Mouse (Mus musculus): ENCODE data around the gene Srsf10.

Srsf10 gene

DNA sequence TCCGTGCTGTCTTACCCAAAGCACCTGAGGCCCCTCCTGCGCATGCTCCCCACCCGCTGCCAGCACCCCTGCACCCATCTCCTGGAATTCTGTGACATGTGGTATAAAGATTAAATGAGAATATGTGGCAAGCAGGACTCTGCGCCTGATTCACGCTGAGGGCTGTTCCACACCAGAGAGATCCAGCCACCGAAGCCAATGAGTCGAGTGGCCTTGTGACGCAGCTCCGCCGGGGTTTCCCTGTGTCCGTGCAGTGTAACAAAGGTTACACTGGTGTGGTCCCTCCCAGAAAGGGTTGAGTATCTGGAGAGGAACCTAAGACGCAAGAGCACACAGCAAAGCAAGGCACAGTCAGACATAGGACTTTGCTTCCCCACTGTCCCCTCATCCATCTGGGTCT is 30.1 kb downstream of the Srsf10 start:
- no peak for DNase-seq

DNA sequence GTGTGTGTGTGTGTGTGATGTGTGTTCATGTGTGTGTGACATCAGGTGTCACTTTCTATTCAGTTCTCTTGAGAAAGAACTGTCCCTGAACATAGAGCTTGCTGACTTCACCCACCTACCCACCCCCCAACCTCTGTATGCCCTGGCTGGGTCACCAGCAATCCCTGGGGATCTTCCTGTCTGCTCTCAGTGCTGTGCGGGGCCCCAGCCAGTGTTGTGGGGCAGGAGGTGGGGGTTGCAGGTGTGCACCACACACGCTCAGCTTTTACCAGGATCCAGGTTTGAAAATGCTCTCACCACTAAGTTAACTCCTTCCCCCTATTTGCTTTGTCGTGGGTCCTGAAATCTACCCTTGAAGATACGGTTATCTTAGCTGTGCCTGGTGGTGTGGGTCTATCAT is 30.6 kb downstream of the Srsf10 start:
- DNase-seq: no peak

DNA sequence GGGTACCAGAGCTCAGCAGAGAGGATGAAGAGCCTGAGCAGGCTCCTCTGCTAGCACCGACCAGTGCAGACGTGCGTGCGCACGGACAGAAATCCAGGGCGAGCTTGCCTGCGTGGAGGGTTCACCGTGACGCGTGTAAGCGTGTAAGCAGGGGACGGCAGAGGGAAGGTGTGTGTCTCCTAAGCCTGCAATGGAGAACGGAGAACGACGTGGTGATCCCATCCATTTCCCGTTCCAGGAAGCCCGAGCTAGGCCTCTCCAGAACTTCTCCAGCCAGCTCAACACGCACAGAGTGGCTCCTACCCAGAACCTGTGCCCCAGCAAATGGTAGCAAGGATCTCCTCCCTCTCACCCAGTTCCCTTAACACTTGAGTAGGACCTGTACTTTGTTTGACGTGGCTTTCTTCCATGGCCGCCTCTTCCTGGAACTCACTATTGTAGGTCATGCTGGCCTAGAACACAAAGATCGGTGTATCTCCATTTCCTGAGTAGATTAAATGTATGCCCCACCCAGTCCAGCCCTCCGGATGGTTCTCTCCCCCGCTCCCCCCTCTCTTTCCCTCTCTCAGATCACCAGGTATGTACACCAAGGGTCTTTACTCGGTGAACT is 33.0 kb downstream of the Srsf10 start:
- no peak for DNase-seq

DNA sequence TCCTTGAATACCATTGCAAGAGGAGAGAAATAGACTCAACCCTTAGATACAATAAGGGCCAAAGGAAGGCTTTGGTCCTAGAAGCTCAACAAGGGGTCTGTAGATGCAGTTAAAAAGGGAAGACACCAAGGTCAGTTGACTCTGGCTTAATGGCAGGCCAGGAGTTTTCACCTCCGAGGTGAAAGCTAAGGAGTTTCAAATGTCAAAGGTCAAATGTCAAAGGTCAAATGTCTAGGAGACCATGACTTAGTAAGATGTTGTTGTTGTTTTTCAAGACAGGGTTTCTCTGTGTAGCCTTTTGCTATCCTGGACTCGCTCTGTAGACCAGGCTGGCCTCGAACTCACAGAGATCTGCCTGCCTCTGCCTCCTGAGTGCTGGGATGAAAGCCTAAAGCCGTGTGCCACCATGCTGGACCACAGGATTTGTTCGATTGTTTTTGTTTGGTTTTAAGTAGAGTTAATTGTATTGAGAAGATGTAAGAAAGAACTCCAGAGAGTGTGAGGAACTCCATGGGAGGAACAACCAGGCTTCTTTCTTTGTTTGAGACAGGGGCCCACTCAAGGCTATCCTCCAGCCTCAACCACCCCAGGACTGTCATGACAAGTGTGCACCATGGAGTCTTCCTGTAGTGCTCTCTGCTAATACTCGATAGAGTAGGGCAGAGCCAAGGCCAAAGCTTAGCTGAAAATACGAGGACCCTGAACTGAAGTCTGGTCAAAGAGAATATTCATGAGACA is 33.8 kb downstream of the Srsf10 start:
- no peak for DNase-seq

DNA sequence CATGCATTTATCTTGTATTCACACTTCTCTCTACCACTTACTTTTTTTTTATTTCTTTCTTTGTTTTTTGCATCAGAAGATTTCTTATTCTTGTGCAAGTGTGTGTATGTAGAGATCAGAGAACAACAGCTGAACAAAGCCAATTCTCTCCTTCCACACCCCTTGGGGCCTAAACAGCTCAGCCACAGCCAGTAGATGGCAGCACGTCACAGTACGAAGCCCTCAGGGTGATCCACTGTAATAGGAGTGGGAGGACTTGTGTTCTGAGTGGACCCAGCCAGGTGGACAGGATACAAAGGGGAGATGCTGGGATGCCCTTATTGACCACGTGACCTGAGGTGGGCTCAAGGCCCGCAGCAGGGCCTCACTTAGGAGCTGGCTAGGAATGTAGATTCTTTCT is 34.3 kb downstream of the Srsf10 start:
- DNase-seq: peak; percentile 81

DNA sequence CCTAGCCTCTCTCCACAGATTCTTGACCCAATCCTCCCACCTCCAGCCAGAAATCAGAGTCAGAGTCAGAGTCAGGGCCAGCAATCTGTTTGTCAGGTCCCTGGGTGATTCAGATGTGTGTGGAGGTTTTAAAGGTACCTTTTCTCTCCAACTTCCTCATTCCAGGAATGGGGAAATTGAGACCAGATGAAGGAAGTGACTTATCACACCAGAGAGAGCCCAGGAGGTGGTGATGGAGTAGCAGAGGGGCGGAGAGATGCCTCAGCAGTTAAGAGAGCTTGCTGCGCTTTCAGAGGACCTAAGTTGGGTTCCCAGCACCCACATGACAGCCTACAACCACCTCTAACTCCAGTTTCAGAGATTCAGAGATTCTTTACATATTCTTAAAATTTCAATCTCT is 36.0 kb downstream of the Srsf10 start:
- DNase-seq: no peak

DNA sequence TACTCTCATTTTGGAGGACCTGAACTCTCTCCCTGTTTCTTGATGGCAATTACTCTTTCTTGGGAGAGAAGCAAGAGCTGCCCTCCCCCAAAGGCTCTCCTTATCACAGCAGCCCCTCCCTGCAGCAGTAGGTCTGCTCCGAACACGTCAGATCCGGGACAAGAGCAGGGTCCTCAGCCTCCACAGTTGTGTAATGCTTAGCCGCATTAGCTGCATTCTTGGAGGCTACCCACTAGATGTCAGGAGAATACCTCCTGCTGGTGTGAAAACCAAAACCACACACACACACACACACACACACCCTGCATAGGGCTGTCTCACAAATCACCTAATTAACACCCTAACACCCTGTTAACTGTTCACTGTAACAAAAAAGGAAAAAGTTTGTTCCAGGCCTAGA is 37.3 kb downstream of the Srsf10 start:
- no peak for DNase-seq

DNA sequence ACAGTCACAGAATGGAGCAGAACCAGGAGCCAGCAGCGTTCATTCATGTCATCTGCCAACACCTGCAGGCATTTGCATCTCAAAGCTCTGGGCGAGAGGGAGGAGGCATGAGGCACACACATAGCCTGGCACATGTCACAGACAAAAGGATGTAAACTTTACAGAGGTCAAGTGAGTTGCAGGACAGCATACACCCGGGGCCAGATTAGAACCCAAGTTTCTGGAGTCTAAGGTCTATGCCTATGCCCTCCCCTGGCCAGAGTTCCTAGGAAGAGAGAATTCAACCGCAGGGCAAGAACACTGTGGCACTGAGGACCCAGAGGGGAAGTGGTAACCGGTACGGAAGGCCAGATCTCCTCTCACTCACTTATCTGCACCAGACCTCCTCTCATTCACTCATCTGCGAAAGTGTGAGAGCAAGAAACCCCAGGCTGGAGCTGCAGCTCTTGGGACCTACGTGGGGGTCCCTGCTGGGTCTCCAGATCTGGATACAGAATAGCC is 39.6 kb downstream of the Srsf10 start, which contains the start of gene Cnr2:
TSS of gene Cnr2 (plus strand) at position 324 of the 501 bp plus-strand sequence.
- DNase-seq: no peak

DNA sequence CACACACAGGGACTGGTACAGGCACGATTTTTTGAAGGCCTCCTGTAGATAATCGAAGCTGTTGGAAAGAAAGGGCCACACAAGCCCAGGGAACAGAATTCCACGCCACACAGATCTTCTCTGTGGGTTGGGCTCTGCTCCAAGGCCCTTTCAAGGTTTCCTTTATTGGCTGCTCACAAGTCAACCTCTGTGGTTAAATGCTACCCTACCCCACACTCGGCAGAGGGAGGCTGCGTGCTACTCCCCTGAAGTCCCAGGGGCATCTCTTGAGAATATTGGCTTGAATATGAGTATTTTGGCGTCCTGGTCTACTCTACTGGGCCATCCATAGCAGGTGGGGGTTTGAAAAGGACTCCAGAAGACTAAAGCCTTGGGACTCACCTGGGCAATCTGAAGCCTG is 40.6 kb downstream of the Srsf10 start:
- DNase-seq: no peak

DNA sequence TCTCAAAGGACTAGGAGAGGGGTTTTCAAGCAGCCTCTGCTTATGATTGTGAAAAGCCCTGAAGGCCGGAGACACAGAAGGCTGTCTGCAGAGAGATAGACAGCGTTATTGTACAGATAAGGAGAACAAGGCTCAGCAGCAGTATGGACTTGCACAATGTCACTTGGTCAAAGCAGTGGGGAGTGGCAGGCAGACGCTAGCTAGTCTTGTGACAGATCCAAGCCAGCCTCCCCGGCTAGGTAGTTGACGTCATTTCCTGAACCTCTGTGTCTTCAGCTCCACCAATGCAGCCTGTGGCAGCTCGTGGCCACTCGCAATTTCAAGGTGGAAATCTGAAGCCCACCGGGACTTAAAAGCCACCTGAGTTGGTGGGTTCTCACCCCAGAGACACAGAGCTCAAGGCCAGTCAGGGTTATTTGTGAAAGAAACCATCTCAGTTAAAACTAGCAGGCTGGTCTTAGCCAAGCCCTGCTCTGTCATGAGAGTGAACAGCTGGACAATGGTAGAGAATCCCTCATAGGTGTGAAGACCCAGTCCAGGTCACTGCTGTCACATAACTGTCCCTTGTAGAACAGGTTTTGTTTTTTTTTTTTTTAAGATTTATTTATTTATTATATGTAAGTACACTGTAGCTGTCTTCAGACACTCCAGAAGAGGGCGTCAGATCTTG is 43.0 kb downstream of the Srsf10 start:
- no peak for DNase-seq

DNA sequence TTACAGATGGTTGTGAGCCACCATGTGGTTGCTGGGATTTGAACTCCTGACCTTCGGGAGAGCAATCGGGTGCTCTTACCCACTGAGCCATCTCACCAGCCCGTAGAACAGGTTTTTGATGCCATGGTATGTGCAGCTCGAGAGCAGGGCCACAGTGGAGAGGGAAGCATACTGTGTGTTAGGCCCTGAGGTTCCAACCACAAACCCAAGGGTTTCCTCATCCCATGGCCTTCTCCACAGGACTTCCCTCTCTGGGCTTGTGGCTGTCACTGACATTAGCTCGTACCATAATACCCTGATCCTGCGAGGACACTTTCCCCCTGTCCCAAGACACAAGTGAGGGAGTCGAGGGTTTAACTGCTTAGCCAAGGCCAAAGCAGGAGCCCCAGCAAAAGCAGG is 43.5 kb downstream of the Srsf10 start:
- no peak for DNase-seq

DNA sequence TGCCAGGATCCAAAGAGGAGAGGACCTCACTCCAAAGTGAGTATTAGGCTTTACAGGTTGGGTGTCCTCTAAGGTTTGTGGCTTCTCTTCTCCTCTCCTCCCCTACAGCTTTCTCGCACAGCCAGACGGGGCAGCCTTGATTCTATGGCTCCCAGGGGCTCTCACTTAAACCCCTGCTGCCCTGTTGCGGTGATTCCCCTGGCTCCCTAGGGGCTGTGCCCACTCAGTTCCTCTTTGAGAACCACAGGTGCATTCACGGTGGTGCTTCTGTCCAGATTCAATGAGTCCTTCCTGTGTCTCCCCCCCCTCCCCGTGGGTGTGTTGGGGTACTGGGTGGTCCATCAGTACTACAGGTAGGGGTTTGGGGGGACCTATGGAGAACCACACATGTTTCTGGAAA is 44.5 kb downstream of the Srsf10 start:
- no peak for DNase-seq

DNA sequence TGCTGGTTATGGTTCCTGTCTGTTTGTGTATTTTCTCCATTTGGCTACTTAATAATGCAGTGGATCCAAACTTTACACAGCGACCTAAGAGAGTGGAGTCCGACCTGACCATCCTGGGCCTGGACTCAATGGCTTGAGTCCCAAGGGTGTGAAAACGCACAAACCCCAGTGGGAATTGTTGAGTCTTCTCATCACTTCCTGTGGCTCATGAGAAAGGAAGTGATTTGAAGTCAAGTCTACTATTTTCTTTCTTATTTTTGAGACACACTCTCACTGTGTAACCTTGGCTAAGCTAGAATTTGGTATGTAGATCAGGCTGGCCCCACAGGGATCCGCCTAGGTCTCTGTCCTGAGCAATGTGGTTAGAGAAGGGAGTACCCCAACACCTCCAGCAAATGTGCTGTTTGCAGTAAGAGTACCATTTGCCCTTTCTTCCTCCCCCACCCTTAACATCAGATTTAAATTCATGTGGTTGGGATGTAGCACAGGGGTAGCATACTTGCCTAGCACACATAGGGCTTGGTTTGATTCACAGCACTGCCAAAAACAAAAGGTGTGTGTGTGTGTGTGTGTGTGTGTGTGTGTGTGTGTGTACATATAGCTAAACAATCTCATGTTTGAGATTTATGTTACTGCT is 47.2 kb downstream of the Srsf10 start:
- no peak for DNase-seq

DNA sequence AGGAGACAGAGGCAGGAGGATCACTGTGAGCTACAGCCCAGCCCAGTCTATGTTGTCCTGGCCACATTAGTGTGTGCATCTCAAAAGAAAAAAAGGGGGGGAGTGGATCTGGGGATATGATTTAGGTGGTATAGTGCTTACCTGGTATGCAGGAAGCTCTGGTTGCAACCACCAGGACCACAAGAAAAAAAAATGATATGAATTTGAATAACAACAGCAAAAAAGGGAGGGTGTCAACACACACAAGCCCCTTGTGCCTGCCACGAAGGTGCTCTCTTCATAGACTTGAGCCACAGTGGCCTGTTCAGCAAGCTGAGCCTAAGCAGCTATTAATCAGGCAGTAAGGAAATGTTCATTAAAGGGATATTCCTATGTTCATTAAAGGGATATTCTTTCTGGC is 49.3 kb downstream of the Srsf10 start:
- no peak for DNase-seq

DNA sequence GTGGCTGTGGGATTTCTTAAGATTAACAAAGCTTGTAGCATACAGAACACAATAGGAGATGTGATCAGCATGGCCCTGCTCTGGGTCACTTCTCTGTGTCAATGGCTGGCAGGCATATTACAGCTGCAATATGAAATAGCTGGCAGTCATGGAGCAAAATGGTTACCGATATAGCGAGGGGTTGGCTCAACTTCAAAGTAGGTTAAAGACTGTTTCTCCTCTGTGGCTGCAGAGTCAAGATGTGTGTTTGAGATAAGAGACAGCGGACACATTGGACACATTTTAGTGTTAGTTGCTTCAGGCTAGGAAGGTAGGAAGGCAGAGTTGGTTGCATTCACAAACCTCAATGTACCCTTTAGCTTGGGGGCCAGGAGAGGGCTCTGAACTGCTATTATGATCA is 51.1 kb downstream of the Srsf10 start:
- no peak for DNase-seq

DNA sequence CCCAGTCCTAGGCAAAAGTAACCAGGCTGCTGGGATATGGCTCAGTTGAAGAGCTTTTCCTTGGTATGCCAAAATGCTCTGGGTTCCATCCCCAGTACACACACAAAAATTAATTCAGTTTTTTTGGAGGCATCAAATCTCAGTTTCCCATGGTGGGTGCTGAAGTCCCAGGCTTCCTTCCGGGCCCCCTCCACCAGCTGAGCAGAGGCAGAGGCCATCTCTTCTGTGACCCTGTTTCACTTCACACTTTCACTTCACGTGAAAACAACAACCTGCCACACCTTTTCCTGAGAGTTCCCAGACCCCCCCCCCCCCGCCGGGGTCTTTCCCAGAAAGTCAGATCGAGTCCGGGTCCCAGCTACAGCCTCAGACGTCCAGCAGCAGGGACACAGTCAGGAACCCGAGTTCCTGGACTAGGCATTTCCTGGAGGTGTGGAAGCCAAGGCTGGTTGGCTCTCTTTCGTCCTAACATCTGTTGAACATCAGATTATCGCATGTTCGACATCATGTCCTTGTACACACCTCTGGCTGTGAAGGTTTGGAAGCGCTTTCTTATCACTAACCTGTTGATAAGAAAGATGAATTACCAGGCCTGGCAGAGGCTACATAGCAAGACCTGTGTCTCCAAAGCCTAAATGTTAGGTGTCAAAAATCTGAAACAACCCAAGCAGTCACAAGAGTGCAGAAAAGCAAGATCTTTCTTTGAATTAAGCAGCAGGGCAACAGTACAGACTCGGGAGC is 53.9 kb downstream of the Srsf10 start:
- no peak for DNase-seq

DNA sequence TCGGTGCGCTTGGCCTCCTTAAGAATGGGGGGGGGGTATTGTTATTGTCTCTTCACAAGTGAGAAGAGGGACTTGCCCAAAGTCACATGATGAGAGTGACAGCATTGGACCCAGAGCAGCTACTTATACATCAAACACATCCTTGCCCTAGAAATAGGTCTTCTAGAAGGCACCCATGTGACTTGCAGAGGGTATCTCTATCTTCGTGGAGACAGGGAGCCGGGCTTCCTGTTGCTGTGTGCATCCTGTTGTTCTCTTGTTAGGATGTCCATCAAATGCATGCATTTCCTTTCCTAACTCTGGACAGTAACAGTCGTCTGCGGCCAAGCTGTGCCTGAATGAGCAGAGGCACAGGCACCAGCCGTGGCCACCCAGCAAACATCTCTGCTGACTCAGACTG is 56.0 kb downstream of the Srsf10 start:
- peak; percentile 35 for DNase-seq

DNA sequence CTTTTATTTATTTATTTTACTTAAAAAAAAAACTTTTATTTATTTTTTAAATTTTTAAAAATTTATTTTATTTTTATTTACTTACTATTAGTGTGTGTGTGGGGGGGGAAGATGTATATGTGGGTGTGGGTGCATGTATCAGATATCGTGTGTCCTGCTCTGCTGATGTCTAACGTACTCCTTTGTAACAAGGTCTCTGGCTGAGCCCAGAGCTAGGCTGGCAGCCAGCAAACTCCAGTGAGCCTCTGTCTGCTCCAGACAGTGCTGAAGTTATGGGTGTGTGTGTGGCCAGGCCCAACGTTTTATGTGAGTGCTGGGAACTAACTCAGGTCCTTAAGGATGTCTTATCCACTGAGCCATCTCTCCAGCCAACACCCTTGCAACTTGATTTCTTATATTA is 56.6 kb downstream of the Srsf10 start:
- no peak for DNase-seq

DNA sequence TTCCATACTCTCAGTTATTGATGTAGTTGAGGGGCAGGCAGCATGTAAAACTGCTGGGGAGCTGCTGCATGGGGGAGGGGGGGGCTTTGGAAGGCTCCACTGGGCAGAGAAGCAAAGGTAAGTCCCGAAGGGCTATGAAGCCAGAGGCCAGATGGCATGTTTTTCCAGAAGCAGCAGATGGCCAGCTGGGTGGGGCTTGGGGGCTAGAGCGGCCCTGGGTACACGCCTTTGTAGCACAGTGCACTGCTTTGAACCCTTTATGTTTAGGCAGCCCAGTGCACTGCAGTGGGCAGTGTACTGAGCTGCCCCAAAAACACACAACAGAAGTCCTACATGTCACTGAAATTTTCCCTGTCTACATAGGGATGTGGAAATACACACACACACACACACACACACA is 57.3 kb downstream of the Srsf10 start:
- DNase-seq: no peak

DNA sequence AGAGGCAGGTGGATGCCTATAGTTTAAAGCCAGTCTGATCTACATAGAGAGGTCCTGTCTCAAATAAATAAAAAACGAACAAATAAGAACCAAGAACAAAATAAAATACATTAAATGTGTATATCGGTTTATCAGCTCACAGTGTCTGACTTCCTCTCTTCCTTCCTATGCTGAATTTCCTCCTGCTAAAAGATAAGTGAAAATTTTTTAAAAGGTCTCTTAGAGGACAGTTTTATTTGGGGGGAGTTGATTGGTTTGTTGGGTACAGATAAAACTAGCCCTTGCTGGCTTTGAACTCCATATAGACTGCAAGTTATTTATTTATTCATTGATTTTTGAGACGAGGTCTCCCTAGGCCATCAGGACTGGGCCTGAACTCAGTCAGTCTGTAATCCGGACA is 57.9 kb downstream of the Srsf10 start:
- no peak for DNase-seq

DNA sequence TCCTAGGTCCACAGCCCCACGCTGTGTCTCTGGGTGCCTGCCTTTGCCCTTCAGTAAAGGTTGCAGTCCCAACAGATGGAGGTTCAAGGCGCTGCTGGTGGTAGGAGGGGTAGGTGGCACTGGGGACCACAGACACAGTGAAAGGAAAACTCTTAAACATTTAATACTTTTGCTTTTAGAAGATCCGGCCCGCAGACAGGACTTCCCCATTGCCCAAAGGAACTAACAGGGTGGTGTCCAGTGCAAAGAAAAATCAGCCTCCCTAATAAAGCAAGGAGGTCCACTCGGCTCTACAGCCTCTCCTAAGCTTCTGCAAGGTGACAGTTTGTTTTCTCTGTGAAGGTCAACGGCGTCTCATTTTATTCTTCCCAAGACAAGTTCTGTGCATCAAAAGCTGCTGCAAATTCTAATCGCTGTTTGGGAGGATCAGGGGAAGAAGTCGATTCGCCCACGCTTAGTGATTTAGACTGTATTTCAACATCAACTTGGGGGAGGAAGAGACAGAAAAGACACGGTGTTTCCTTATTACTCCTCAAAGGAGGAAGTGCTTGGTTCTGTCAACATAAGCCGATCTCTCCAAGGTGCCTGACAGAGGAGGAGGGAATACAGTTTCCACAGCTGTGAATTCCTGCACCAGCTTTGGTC is 63.2 kb downstream of the Srsf10 start:
- no peak for DNase-seq

DNA sequence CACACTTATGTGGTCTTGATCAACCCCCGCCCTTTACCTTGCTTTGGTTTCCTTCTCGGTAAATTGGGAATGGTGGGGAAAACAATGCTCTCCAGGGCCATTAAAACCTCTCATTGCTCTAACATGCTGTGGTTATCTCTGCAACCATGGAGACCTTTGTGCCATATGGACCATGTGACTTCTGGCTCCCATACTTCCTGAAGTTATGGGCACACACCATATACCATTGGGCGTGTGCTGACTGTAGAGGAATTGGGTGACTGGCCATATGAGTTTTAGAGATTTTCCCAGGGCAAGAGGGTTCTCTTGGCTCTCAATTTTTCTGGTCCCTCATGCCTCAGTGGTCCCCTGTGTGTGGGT is 63.7 kb downstream of the Srsf10 start:
- DNase-seq: no peak
